Mouse (Mus musculus) liver, adult 2 months (tissue): Measurements from ENCODE around the gene Gabpa.

Experiments
- CTCF ChIP-seq: fragments of 200-500 bp; IDR thresholded peaks from 2 replicates; pipeline ENCODE4 v1.5.1; 2011; ENCODE audit warnings: low read depth, low read length, control low read depth
- POLR2A ChIP-seq: fragments of 200-500 bp; IDR thresholded peaks from 2 replicates; pipeline ENCODE4 v1.6.1; 2011; ENCODE audit warnings: low read length, control low read depth; ENCODE audit not compliant: insufficient read depth; ENCODE audit errors: extremely low read depth

DNA sequence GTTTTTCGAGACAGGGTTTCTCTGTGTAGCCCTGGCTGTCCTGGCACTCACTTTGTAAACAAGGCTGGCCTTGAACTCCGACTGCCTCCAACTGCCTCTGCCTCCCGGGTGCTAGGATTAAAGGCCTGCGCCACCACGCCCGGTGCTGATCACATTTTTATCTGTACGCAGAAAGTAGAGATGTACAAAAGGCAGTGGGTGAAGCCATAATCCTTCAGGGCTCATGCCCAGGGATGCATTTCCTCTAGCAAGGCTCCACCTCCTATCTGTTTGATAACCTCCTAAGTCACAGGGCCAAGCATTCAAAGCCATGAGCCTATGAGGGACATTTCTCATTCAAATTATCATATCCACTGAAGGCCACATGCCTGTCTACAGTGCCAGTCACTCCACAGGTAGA is 26.9 kb upstream of the Gabpa start:
- no peak for TF ChIP-seq POLR2A
- no peak for TF ChIP-seq CTCF
